In the genomic region with DNA sequence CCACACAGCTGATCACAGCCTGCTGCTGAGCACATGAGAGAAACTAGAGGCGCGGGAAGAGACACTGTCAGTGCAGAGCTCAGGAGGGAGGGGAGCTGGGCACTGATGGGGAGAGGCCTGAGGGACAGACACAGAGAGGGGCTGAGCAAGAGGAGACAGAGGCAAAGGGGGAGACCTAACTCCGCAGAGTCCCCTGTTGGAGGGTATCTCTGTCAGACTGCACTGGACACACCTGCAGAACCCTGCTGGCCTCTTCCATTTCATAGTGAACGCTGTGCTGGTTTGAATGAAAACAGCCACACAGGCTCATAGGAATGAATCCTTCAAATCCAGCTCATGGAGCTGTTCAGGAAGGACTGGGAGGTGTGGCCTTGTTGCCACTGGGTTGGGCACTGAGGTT, we compare ENCODE assay signal across 1 mouse cellular context. TPM values are rescaled to one million over a fixed set of nuclear protein-coding genes. Genes with fewer than 3 reads are reported as not detected.
"Had no signal": no experiment of that assay in that cellular context is flagged by ENCODE, and none has a peak within 500 bp of the region (broad histone marks: within the 10 kb centered on the region; RNA-seq: fewer than 3 reads in every experiment).

No protein-coding gene starts in this region.

RNA-seq across cellular contexts. Expression of a gene that starts 48.6 kb away (rescaled TPM):
- polyA plus RNA-seq: neural tube, embryonic 13.5 days had no signal
